Mouse (Mus musculus): ENCODE measurements around the gene Gm8159. TPM values are rescaled to one million over a fixed set of nuclear protein-coding genes. Genes with fewer than 3 reads are reported as not detected.
"Not testable (repeated sequence)": the region's sequence is repeated elsewhere in the genome, so short reads cannot be mapped to it uniquely, and the experiment has no call there.

Gm8159 gene
- not detected in 2 replicates for polyA plus RNA-seq (2015; fragmentation: Nextera tagmentation; extraction: Ambion mirVana)

DNA sequence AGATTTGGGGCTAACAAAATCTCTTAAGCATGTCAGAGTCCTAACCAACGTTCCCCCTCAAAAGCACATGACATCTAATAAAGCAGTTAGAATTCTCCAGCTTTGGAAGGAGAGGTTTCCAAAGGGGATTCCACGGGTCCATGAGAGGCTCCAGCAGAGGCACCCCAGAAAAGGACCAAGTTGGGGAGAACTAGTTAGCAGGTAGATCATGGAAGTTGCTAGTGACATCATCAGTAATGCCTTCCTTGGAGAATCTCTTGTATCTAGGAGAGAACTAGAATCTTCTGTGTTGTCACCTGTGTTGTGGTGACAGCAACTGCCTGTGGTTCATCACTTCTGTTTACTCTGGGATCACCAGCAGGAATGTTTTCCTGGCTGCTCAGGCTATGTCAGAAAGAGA lies at the start of gene Gm8159:
TSS of gene Gm8159 (plus strand) at position 301 of the 400 bp plus-strand sequence.
- not testable (repeated sequence) for H3K36me3 ChIP-seq; H3K9ac ChIP-seq; H3K27ac ChIP-seq; ATAC-seq (replicated peaks; ENCODE audit: insufficient number of reproducible peaks, insufficient read depth, low FRiP score, low read depth); H3K4me1 ChIP-seq (replicated peaks); H3K4me3 ChIP-seq; H3K9me3 ChIP-seq (replicated peaks); H3K27me3 ChIP-seq; H3K4me2 ChIP-seq
- no CpG with 5 or more reads among the region's 2 CpGs for WGBS

DNA sequence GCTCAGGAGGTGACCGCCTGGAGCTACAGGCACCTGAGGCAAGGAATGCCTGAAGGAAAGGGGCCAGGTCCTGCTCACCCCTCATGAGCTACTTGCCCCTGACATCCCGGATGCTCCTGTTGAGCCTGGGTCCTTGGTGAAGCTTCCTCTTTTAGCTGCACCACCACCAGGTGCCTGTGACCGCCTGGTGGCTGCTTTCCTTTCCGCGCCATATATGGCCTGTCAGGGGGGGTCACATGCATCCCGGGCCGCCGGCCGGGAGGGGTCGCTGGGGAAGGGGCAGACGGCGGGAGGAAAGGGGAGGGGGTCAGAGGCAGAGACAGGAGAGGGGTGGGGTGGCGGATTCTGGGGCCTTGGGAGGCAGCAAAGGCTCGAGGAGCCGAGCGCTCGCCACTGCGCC lies 17.2 kb downstream of the Gm8159 start:
- H3K27ac ChIP-seq; H3K4me1 ChIP-seq (replicated peaks); H3K27me3 ChIP-seq; H3K9ac ChIP-seq; H3K36me3 ChIP-seq; ATAC-seq (replicated peaks; ENCODE audit: insufficient number of reproducible peaks, insufficient read depth, low FRiP score, low read depth); H3K9me3 ChIP-seq (replicated peaks): not testable (repeated sequence)
- WGBS: 3% methylated on average over 16 of the region's 18 CpGs
- peak overlapping the region; percentile 63 for H3K4me2 ChIP-seq
- H3K4me3 ChIP-seq: peak overlapping the region; percentile 40

- not testable (repeated sequence) for H3K4me1 ChIP-seq (replicated peaks); H3K4me2 ChIP-seq; H3K36me3 ChIP-seq; ATAC-seq (replicated peaks; ENCODE audit: insufficient number of reproducible peaks, insufficient read depth, low FRiP score, low read depth); H3K27ac ChIP-seq; H3K4me3 ChIP-seq; H3K9ac ChIP-seq; H3K27me3 ChIP-seq; H3K9me3 ChIP-seq (replicated peaks)
- WGBS: under 1% methylated on average over 4 of the region's 9 CpGs
These were observed 18.2 kb downstream of the Gm8159 start for GRCm38 (mm10) chr14:4650324-4650723.

- H3K4me3 ChIP-seq; H3K4me2 ChIP-seq; H3K36me3 ChIP-seq; ATAC-seq (replicated peaks; ENCODE audit: insufficient number of reproducible peaks, insufficient read depth, low FRiP score, low read depth); H3K9me3 ChIP-seq (replicated peaks); H3K9ac ChIP-seq; H3K4me1 ChIP-seq (replicated peaks); H3K27me3 ChIP-seq; H3K27ac ChIP-seq: not testable (repeated sequence)
- no CpG with 5 or more reads among the region's 2 CpGs for WGBS
These were observed 31.7 kb downstream of the Gm8159 start, which contains the start of gene Gm3239 for GRCm38 (mm10) chr14:4663892-4664291. Gene Gm3239 (plus strand): TSS chr14:4664192.

Other genes with a start within 250 kb of the Gm8159 start
- gene Gm3159, start 234.8 kb upstream of the Gm8159 start, polyA plus RNA-seq (2015; fragmentation: Nextera tagmentation; extraction: Ambion mirVana): not detected in 2 replicates
- gene Gm3164, start 216.9 kb upstream of the Gm8159 start, polyA plus RNA-seq (2015; fragmentation: Nextera tagmentation; extraction: Ambion mirVana): 0.09 TPM in 1 of 2 replicates, not detected in the other
- gene Gm3173, start 201.4 kb upstream of the Gm8159 start, polyA plus RNA-seq (2015; fragmentation: Nextera tagmentation; extraction: Ambion mirVana): 0.43 TPM in 1 of 2 replicates, not detected in the other
- not detected in 2 replicates for gene Gm3182, start 150.6 kb upstream of the Gm8159 start, polyA plus RNA-seq (2015; fragmentation: Nextera tagmentation; extraction: Ambion mirVana)
- not detected in 2 replicates for gene Gm3047, start 76.9 kb upstream of the Gm8159 start, polyA plus RNA-seq (2015; fragmentation: Nextera tagmentation; extraction: Ambion mirVana)
- gene Gm3239, start 31.8 kb downstream of the Gm8159 start, polyA plus RNA-seq (2015; fragmentation: Nextera tagmentation; extraction: Ambion mirVana): 0.20 and 0.28 TPM in 2 replicates
- gene Gm7876, start 76.9 kb downstream of the Gm8159 start, polyA plus RNA-seq (2015; fragmentation: Nextera tagmentation; extraction: Ambion mirVana): not detected in 2 replicates
- gene Gm3252, start 94.4 kb downstream of the Gm8159 start, polyA plus RNA-seq (2015; fragmentation: Nextera tagmentation; extraction: Ambion mirVana): 0.36 and 0.40 TPM in 2 replicates
- 0.08 TPM in 1 of 2 replicates, not detected in the other for gene Gm9602, start 144.0 kb downstream of the Gm8159 start, polyA plus RNA-seq (2015; fragmentation: Nextera tagmentation; extraction: Ambion mirVana)
- not detected in 2 replicates for gene Gm3269, start 205.8 kb downstream of the Gm8159 start, polyA plus RNA-seq (2015; fragmentation: Nextera tagmentation; extraction: Ambion mirVana)
- gene Gm3264, start 223.2 kb downstream of the Gm8159 start, polyA plus RNA-seq (2015; fragmentation: Nextera tagmentation; extraction: Ambion mirVana): 1.0 and 1.1 TPM in 2 replicates